Mouse (Mus musculus): Measurements from ENCODE around the gene Rcvrn. TPM values are rescaled to one million over a fixed set of nuclear protein-coding genes. Genes with fewer than 3 reads are reported as not detected.

The Rcvrn gene
- polyA plus RNA-seq, 1 experiment from 2014 or later: not detected

DNA sequence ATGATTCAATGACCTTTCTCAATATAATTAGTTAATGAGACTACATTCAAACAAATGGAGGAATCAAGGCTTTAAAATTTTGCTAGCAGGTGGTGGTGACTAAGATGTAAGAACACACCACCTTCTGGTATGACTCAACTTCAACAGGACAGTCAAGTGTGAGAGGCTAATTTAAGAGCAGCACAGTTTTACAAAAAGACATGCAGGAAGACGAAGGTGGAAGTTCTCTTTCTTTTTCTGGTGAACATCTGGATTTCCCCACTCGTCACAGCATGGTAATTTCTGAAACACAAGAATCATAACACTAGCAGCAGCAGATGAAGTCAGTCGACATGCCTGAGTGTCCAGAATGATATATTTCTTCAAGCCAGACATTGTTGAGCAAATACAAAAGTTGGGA lies 39.5 kb downstream of the Rcvrn start:
- no peak overlapping the region for H3K27ac ChIP-seq
- H3K4me2 ChIP-seq: no peak overlapping the region
- WGBS: 80% methylated on average over 3 of the region's 3 CpGs
- no peak overlapping the region for H3K4me3 ChIP-seq
- no peak for ATAC-seq (ENCODE audit: low FRiP score)
- H3K9ac ChIP-seq: no peak overlapping the region
- no peaks in the 10 kb centered on the region for H3K4me1 ChIP-seq (replicated peaks)
- H3K9me3 ChIP-seq: no peaks in the 10 kb centered on the region
- no peaks in the 10 kb centered on the region for H3K36me3 ChIP-seq
- H3K27me3 ChIP-seq: no peaks in the 10 kb centered on the region

DNA sequence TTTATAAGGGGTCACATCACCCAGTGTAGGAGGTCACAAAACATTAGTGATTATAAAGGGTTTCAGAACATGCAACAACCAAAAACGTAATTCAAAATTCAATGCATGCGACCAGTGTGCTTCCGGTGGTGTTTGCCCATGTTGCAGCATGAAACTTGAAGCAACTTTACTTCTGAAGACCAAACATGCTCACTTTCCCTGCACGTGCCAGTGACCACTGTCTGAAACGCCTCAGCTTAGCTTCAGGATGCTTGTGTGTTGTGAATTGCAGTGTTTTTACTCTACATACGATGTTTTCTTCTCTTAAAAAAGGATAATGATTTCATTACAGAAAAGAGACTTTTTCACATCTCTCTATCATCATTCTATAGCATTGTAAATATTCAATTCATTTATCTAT lies 43.2 kb downstream of the Rcvrn start:
- Histone ChIP-seq H3K4me3 (no peak overlapping the region), H3K4me1 (replicated peaks) (no peaks in the 10 kb centered on the region), H3K9ac (no peak overlapping the region), H3K27ac (no peak overlapping the region), H3K4me2 (no peak overlapping the region), H3K36me3 (no peaks in the 10 kb centered on the region), H3K27me3 (no peaks in the 10 kb centered on the region), H3K9me3 (no peaks in the 10 kb centered on the region)
- no peak for ATAC-seq (ENCODE audit: low FRiP score)
- WGBS: 87% methylated on average over 6 of the region's 6 CpGs

DNA sequence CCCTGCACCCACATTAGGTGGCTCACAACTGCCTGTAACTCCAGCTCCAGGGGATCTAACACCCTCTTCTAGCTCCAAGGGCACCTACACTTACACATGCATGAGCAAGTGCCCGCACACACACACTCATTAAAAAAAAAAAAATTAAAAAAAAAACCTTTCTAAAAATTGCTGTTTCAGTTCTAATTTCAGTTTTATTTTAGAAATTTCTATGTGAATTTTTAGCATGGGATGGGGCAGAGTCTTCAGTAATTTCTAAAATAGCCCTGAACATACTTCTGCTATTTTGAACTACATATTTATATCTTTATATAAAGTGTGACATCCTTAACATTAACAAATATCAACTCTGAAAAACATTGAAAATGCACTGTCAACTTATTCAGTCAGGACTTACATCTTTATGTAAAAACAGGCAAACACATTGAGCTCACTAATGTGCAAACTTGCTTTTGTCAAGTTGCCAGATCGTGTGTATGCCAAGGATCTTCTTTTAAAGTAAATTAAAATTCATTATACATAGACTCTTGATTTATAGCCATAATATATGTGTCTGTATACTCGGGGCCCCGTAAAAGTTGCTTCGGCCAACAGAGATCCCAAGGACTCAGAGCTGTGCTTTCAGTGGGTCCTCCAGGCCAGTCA lies 43.8 kb downstream of the Rcvrn start:
- H3K4me1 ChIP-seq (replicated peaks): no peaks in the 10 kb centered on the region
- no peak overlapping the region for H3K27ac ChIP-seq
- no peak for ATAC-seq (ENCODE audit: low FRiP score)
- no peak overlapping the region for H3K4me2 ChIP-seq
- no peaks in the 10 kb centered on the region for H3K9me3 ChIP-seq
- WGBS: 92% methylated on average over 5 of the region's 5 CpGs
- no peaks in the 10 kb centered on the region for H3K36me3 ChIP-seq
- H3K27me3 ChIP-seq: no peaks in the 10 kb centered on the region
- no peak overlapping the region for H3K4me3 ChIP-seq
- no peak overlapping the region for H3K9ac ChIP-seq

DNA sequence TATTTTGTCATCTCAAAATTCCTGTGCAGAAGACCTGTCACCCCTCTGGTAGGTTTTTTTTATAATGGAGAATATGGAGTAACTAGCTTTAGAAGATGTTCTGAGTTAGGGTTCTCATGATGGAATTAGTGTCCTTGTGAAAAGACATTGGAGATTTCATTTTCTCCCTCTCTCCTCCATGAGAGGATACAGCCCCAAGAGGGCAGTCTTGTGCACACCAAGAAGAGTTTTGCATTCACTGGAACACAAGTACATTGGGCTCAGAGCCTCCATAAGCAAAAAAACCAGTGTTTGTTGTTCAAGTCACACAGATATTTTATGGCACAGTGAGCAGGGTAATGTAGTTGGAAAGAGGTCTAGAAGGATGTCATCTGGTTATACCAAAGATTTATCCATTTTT lies 46.4 kb downstream of the Rcvrn start:
- H3K36me3 ChIP-seq: no peaks in the 10 kb centered on the region
- H3K27ac ChIP-seq: no peak overlapping the region
- no peak for ATAC-seq (ENCODE audit: low FRiP score)
- no peaks in the 10 kb centered on the region for H3K27me3 ChIP-seq
- H3K9ac ChIP-seq: no peak overlapping the region
- H3K9me3 ChIP-seq: no peaks in the 10 kb centered on the region
- no peak overlapping the region for H3K4me2 ChIP-seq
- no peaks in the 10 kb centered on the region for H3K4me1 ChIP-seq (replicated peaks)
- H3K4me3 ChIP-seq: no peak overlapping the region

Other genes with a start within 250 kb of the Rcvrn start
- 11.0 and 11.3 TPM in 2 replicates for gene Gas7, start 239.9 kb upstream of the Rcvrn start, polyA plus RNA-seq (2015; fragmentation: Nextera tagmentation; extraction: Ambion mirVana)
- gene Glp2r, start 75.8 kb downstream of the Rcvrn start, polyA plus RNA-seq (2015; fragmentation: Nextera tagmentation; extraction: Ambion mirVana): not detected in 2 replicates
- not detected in 2 replicates for gene Gsg1l2, start 79.3 kb downstream of the Rcvrn start, polyA plus RNA-seq (2015; fragmentation: Nextera tagmentation; extraction: Ambion mirVana)
- gene Dhrs7c, start 102.9 kb downstream of the Rcvrn start, polyA plus RNA-seq (2015; fragmentation: Nextera tagmentation; extraction: Ambion mirVana): not detected in 2 replicates
- gene Usp43, start 226.8 kb downstream of the Rcvrn start, polyA plus RNA-seq (2015; fragmentation: Nextera tagmentation; extraction: Ambion mirVana): 0.38 and 0.53 TPM in 2 replicates

All from hindbrain, embryonic 13.5 days (tissue).